Mouse (Mus musculus) E14TG2a.4 (cell line): ENCODE data around the gene Bicdl1.

ENCODE experiments used
- CTCF ChIP-seq: conservative IDR thresholded peaks from 2 replicates; pipeline ENCODE4 v1.5.1; 2014; ENCODE audit warnings: low read length
- NANOG ChIP-seq: IDR thresholded peaks from 2 replicates; pipeline ENCODE4 v1.6.1; 2014; ENCODE audit warnings: borderline replicate concordance, low read length, mixed read lengths

DNA sequence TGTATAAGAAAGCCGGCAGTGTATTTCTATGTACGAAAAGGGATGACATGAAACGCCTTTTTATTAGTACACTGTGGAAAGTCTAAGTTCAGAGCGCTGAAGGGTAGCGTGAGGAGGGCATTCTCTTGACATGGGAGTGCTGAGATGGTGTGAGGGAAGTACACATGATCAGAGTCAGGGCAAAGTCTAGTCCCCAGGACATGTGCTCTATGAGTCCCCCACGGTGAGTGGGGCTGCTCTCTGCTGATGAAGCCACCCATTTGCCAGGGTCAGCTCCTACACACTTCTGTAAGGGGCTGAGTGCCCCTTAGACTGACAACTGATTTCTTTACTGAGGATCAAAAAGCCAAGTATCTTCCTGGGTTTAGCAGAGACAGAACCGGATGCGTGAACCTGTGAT is 64.2 kb downstream of the Bicdl1 start:
- no peak for TF ChIP-seq CTCF
- TF ChIP-seq NANOG: no peak
